Mouse (Mus musculus): ENCODE data around the gene Tox2. TPM values are rescaled to one million over a fixed set of nuclear protein-coding genes. Genes with fewer than 3 reads are reported as not detected.

The Tox2 gene
- total RNA-seq, 1 experiment from 2014 or later: 3.0 TPM

DNA sequence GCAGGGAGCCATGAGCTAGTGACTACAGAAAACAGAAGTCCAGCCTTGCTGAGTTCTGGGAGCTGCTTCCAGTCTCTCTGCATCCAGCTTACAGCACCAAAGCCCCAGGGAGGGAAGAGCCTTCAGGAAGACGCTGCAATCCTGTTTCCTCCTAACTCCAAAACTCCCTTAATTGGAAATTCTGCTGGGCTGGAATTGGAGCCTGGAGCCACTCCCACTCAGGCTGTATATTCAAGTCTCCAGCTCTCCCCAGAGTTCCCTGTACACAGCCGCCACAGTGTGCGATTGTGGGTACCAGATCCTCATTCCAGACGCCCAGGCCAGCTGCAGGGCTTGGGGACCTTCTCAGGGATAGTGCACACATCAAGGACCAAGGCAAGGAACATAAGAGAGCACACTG, 167.2 kb downstream of the Tox2 start:
- DNase-seq: no peak

DNA sequence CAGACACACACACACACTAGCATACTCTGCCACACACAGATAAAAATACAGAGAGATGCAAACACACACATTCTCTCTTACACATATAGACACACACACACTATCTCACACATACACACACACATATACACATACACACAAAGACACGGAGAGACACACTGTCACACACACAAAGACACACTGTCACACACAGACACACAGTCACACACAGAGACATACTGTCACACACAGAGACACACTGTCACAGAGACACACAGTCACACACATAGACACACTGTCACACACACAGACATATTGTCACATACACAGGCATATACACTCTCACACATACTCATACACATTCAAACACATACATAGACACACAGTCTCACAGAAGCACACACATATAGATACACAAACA, 169.7 kb downstream of the Tox2 start:
- no peak for DNase-seq

Other genes with a start within 250 kb of the Tox2 start
- gene Sgk2, start 215.8 kb upstream of the Tox2 start, total RNA-seq (2021): 1.6 and 1.8 TPM in 2 replicates
- gene Ift52, start 185.8 kb upstream of the Tox2 start, total RNA-seq (2021): 54.7 and 66.5 TPM in 2 replicates
- 3.7 and 5.6 TPM in 2 replicates for gene Mybl2, start 148.4 kb upstream of the Tox2 start, total RNA-seq (2021)
- gene Gtsf1l, start 115.3 kb upstream of the Tox2 start, total RNA-seq (2021): not detected in 2 replicates
- gene Jph2, start 194.9 kb downstream of the Tox2 start, total RNA-seq (2021): 2.7 and 2.8 TPM in 2 replicates
- 34.2 and 36.7 TPM in 2 replicates for gene Oser1, start 221.6 kb downstream of the Tox2 start, total RNA-seq (2021)
- 2.8 and 3.7 TPM in 2 replicates for gene Gdap1l1, start 235.4 kb downstream of the Tox2 start, total RNA-seq (2021)

Measured in adrenal gland, postnatal 25 days (tissue).